Mouse (Mus musculus): Measurements from ENCODE around the gene Nsl1.
A peak's percentile ranks its signal among the peaks of the same experiment; 100 is the strongest.
"Not testable (repeated sequence)": the region's sequence is repeated elsewhere in the genome, so short reads cannot be mapped to it uniquely, and the experiment has no call there.

Gene Nsl1

DNA sequence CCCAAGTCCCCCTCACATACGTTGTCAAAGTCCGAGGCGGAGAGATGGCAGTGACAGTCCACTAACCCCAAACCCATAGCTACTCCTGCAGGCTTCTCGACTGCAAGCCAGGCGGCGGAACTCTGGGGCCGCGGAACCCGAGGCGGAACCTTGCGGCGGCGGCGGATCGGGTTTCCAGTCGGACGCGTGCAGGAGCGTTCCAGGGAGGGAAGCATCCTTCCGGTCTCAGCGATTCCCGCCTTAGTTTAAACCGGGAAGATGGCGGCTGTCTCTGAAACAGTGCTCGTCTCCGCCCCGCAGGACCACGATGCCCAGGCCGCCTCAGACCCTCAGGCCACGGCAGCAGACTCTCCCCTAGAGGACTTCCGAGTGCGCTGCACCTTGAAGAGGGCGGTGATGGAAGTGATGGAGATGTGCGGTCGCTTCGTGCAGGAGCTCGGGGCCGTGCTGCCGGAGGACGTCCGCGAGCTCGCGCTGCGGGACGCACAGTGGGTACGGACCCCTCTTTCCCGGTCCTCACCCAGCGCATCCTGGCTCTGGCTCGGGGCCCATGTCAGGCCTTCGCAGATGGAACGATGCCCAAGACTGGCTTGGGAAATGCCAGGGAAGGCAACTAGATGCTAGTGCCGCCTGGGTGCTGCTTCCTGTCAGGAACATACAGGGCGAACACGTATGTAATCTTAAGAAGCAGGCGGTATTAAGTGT lies at the start of gene Nsl1, which contains the start of gene Tatdn3:
TSS of gene Nsl1 (plus strand) at position 232 of the 705 bp plus-strand sequence.
TSS of gene Tatdn3 (minus strand) at position 152 of the 705 bp plus-strand sequence.
- peak; percentile 93 for DNase-seq (ENCODE audit: inconsistent ontology term)

DNA sequence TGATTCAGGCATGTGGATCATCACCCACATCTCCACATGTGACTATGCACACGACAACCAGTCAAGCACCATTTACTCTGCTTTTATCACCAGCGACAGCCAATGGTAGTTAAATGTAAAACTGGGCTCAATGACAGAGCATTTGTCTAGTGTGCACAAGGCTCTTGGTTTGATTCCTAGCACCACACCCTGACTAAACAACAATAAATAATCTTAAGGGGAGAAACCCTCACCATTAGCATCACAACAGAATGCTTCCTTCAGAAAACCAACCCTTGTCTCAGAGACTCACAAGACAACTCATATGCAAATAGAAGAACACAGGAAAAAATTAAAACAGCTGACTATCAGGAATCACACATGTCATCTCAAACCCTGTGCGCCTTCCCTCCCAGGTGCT lies 48.5 kb upstream of the Nsl1 start:
- DNase-seq (ENCODE audit: inconsistent ontology term) = no peak

DNA sequence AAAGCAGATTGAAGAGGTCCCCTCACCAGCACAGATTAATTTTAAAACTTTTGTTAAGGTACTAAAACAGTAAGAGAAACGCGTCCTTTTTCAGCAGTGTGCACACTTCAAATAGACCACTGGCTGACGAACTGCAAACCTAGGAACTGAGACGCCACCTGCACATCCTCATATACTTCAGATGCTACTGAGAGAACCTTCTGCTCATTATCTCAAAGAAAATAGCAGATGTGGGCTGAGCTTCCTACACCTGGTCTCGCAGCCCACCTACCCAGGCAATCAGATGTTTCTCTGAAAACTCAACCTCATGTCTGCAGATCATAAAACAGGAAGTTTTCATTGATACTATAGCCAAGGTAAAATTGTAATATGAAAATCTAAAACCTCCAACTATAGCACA lies 43.0 kb upstream of the Nsl1 start:
- DNase-seq (ENCODE audit: inconsistent ontology term) = no peak

DNA sequence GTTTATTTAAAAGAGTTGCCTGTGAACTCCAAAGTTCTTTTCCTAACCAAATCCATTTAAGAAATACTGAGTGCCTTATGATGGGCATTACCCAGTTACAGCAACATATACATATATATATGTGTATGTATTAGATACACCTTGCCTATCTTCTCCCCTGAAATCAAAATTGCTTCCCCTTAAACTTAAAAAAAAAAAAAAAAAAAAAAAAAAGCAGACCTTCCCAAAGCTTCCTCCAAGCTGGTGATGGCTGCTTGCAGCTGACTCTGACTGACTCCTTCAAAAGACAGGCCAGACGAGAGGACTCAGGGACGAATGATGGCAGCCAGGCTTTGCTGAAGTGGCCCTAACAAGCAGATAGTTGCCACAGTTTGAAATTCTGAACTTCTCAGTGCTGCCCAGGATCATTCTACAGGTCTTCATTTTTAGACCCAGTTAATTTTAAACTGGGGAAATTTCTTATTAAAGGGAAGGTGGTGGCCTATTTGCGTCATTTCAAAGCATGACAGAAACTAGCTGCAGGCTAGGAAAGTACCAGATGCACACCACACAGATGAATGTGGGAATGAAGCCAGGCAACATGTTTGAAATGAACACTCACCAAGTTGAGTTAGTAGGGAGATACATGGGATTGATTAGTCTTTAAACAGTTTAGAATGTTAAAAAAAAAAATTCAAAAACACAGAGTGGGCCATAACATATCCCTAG lies 42.4 kb upstream of the Nsl1 start:
- no peak for DNase-seq (ENCODE audit: inconsistent ontology term)

DNA sequence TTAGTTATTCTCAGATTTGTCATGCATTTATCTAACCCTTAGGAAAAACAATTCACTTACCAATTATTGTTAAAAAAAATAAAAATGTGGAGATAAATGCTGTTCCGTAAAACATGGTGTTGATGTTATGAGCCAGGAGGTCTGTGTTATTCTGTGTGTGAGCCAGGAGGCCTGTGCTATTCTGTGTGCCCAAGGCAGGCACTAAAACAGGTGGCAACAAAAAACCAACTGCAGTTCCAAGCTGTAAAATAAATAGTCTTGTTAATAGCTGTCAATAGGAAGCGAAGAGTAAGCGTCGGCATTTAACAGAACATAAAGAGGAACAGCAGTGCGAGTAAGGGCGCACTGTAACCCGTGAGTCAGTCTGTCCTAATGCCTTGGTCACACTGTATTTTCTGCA lies 41.8 kb upstream of the Nsl1 start:
- DNase-seq (ENCODE audit: inconsistent ontology term) = no peak

DNA sequence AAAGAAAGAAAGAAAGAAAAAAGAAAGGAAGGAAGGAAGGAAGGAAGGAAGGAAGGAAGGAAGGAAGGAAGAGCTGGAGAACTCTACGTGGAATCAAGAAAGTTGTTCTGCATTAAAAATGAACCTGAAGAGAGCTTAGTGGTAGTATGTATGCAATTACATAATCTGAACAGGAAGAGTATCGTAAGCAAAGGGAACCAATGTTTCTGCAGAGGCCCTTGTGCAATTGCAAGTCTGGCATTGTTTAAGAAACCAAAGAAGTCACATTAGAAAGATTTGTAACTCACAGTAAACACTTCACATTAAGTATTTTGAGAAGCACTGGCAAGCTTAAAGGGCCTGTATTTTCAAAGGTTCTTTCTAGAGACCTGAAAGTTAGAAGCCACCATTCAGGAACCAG lies 39.7 kb upstream of the Nsl1 start:
- DNase-seq (ENCODE audit: inconsistent ontology term) = no peak

DNA sequence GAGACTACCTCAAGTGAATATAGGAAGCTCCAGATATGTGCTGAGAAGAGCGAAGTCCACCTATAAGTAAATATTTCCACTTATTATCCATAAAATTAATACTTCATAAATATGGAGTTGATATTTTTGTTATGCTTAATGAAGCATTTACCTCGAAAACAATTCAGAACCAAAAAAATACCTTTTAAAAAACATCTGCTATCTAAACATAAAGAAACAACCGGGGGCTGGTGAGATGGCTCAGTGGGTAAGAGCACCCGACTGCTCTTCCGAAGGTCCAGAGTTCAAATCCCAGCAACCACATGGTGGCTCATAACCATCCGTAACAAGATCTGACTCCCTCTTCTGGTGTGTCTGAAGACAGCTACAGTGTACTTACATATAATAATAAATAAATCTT lies 39.0 kb upstream of the Nsl1 start:
- DNase-seq (ENCODE audit: inconsistent ontology term) = not testable (repeated sequence)

DNA sequence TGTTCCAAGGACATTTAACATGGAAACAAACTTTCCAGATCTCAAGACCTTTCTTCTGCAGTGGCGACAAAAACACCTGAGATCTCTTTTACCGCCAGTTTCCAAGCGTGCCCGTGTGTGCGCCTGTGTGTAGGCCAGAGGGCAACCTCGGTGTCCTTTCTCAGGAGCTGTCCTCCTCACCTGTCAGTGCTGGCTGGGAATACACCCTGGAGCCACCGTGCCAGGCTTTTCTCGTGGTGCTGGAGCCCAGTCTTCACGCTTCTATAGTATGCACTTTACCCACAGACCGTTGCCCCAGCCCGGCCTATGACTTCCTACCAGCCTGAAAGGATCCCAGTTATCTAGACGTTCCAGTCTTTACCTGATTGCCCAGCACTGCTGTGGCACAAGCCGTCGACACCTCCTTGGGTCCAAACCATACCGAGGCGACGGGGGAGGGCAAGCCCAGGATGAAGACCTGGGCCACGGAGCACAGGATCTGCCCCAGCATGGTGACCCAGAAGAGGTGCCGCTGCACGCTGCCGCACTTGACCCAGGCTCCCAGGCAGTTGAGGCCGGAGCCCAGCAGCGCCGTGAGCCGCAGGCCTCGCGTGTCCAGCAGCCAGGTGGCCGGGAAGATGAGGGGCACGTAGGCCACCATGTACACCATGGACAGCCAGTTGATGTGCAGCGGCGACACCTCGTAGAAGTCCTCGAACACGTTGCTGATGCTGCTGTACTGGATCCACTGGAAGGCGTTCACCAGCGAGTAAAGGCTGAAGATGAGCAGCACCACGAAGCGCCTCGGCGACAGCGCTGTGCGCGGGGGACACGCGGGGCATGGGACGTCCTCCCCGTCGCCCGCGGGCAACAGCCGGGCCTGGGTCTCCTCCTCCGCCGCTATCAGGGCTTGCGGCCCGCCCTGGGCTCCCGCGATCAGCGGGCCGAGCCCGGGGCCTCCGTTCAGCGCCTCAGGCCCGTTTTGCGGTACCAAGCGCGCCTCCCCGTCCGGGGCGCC lies 37.5 kb upstream of the Nsl1 start:
- no peak for DNase-seq (ENCODE audit: inconsistent ontology term)

DNA sequence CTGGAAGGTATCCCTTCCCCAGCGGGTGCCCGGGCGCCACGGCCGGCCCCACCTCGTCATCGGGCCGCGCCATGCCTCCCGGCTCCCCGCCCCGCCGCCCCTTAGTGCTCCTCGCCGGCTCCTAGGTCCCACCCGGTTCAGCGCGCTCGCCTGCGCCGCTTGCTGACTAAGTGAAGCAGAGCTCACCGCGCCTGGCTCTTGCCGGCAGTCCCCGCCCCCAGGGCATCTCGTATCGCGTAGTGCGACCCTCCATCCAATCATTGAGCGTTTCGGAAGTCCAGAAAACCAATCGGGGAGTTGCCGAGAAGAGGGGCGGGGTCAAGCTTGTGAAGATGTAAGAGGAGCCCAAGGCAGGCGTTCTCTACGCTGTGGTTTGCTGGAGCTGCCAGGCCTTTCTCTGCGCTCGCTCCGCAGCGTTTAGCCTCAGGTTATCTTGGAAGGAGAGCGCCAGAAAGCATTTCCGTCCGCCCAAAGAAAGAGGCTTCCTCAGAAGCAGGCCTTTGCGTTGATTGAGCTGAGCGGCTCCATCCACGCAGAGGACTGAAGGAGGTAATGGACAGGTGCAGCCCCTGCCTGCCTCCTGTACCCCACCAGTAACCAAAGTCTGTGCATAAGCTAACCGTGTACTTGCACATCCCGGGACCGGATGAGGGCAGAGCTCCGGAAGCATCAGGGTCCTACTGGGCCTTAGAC lies 36.6 kb upstream of the Nsl1 start, which contains the start of gene Flvcr1:
TSS of gene Flvcr1 (minus strand) at position 138 of the 693 bp plus-strand sequence.
- peak; percentile 100 for DNase-seq (ENCODE audit: inconsistent ontology term)

DNA sequence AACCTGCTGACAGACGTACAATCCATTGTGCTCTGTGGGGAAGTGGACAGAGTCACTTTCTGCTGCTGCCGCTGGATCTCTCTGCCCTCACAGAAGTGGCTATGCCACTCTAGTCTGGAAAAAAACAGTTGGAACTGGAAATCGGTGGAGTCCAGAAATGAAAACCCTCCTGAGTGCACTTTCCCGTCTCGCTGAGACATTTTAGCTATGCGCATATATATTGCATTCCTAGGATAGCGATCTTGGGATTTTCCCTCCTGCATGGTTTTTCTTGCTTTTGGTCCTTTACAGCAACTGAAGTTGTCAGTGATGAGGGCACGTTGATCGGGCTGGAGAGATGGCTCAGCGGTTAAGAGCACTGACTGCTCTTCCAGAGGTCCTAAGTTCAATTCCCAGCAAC lies 32.6 kb upstream of the Nsl1 start:
- DNase-seq (ENCODE audit: inconsistent ontology term) = no peak

DNA sequence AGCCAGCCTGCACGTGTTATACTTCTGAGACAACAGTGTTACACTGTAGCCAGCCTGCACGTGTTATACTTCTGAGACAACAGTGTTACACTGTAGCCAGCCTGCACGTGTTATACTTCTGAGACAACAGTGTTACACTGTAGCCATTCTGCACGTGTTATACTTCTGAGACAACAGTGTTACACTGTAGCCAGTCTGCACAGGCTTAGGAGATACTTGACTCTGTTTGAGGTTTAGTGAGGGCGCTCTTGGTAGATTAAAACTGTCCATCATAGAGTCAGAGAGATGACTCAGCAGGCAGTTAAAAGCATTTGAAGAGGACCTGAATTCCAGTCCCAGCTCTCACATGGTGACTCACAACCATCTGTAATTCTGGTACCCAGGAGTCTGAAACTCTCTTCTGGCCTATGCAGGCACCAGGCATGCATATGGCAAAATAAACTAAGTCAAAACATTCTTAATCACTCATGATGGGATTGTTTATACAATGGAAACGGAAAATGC lies 31.8 kb upstream of the Nsl1 start:
- DNase-seq (ENCODE audit: inconsistent ontology term) = peak; percentile 65

DNA sequence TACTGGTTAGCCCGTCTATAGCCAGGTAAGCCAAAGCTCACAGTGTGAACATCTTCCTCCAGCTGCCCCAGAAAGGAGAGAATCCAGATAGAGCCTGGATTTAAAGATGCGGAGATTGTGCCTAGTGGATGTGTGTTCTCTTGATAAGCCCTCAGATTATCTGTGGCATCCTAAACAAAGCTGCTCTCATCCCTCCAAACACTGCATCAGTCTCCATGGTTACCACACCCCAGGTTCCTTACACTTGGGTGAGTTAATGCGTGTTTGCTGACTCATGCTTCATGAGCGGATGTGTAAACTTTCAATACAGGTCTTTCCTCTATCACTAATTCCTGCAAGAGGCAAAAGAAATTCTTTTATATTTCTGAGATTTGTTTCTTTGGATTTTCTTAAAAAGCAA lies 27.2 kb upstream of the Nsl1 start:
- DNase-seq (ENCODE audit: inconsistent ontology term) = peak; percentile 91

DNA sequence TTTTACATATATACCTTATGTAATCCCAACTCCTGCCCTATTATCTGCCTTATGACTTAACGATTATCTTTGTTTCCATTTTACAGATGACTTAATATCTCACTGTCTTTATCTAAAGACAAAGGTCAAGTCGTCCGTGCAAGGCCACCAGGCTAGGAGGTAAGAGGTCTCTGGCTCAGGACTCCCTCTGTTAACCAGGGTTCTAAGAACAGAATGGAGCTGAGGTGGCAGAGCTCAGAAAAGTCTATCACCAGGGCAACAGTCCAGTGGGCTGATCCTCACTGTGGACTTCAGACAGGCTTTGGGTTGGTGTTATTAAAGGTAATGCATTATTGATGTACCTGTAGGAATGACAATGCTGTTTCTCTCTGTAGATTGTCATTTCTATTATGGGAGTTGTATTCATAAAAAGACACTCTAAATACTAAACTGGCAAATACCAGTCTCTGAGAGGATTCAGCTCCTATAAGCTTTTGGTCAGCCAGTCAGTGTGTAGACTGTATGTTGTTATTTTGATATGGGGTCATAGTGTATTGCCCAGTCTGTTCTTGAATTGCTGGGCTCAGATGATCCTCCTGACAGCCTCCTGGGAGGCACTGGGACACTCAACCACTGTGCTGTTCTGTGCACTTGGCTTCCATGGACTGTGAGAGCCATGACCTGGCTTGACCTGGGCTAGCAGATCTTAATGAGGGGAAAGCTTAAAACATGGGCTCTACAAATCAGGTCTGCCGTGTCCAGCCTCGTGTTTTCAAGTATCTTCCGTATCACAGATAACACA lies 26.1 kb upstream of the Nsl1 start, which contains the start of gene Spata45:
TSS of gene Spata45 (plus strand) at position 86 of the 781 bp plus-strand sequence.
- no peak for DNase-seq (ENCODE audit: inconsistent ontology term)

DNA sequence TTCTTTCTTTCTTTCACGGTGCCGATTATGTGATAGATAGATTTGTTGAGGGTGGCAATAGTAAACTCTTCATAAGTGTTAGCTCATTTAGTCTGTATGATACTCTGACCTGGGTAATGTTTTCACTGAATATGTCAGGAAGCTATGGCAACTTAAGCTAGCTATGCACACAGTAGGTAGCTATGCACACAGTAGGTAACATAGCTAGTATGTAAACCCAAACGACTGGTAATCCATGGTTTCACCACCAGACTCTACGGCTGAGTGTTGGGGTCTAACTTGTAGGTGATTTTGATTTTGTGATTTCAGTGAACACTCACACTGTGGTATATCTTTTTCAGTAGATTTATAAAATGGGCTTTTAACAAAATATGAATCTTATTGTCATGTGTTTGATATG lies 24.8 kb upstream of the Nsl1 start:
- no peak for DNase-seq (ENCODE audit: inconsistent ontology term)

DNA sequence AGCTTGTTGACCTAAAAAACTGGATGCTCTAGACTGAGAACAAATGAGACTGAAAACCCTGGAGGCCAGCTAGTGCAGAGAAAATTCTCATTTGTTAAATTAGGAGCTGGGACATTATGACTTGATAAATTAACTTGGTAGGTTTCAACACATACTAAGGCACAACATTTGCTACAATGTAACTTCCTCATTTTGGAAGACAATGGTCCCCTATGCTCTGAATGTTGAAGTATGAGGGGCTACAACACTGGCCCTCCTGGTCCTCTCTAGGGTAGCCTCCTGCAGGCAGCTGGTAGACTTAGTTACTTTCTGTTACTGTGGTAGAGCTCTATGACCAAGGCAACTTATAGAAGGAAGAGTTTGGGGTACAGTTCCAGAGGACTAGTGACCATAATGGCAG lies 21.5 kb upstream of the Nsl1 start:
- DNase-seq (ENCODE audit: inconsistent ontology term) = no peak

DNA sequence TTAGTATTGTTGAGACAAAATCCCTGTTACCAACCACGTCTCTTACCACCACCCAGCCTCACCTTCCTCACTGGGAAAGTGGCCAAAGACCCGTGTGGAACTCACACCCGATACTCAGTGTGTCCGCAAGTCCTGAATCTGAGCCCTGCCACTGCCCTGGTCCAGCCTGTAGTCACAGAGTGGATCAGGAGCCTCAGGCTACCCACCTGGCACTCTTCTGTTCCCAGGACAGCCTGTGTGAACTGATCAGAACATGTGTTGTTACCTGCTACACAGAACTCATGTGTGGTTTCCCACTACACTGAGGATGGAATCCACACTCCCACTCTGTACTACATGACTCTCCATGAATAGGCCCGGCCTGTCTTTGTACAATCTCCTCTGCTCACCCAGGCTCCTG lies 20.7 kb upstream of the Nsl1 start:
- no peak for DNase-seq (ENCODE audit: inconsistent ontology term)

DNA sequence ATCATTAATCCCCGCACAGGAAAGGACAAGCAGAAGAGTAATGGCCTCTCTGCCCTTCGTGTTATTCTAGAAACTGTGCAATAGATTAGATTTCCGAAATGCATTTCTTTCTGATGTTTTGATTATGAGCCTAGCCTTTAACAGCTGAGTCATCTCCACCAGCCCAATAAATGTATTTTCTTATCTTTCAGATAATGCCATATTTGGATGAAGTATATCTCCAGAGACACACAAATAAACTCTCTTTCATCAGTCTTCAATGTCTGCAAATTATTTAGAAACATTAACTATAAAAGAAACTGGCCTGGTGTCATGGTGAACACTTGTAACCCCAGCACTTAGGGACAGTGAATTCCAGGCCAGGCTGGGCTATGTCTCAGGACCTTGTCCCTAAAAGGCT lies 20.1 kb upstream of the Nsl1 start:
- no peak for DNase-seq (ENCODE audit: inconsistent ontology term)

DNA sequence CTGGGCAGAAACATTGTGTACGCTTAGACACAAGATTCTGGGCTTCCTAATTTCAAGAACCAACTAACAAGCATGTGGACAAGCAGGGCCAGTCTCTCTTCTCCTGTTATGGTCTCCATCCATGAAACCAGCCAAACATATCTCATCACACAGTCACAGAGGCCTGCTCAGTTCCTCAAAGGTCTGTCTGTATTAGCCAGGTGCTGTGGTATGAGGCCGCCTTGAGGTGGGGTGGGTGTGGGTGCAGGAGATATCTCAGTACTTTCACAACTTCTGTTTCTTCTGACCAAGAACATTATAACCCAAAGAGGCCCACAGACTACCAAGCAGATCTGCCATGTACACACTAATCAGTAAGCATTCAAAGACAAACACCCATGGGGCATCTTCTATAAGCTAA lies 17.5 kb upstream of the Nsl1 start:
- DNase-seq (ENCODE audit: inconsistent ontology term) = no peak

DNA sequence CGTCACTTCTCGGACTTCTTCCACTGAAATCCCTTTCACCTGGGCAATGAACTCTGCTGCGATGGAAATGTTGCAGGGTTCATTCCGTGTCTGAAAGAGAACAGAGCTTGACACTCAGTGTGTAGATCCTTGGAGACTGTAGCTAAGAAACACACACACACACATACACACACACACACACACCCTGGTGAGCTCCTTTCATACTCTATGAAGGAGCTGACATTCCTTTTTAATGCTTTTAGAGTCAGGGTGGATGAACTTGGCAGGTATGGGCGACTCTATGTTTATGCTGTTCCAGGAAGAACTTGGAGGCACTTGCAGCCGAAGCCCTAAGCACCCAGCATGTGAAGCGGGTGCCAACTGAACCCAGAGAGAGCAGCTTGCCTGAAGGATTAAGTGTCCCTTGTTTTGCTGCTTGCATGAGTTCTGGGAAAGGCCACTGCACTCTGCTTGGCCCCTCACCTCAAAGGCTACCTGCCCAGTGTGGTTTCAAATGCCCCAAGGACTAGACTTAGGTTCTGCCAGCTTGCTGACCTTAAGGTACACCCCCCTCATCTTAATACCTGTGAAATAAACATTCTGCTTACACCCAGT lies 16.5 kb upstream of the Nsl1 start:
- DNase-seq (ENCODE audit: inconsistent ontology term) = no peak

DNA sequence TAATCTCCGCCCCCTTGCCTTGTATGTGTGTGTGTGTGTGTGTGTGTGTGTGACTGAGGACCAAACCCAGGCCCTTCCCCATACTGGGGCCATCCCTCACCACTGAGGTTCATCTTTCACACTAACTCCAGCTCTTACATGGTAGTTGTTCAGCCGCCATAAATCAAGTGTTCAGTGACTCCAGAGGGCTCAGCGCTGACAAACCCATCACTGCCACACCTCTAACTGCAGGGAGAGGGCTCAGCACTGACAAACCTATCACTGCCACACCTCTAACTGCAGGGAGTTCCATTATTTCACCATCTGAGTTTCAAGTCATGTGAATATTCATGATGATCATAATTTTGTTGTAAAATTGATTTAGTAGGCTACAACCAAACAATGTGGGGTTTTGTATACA lies 9.3 kb upstream of the Nsl1 start:
- DNase-seq (ENCODE audit: inconsistent ontology term) = no peak
